Mouse (Mus musculus): ENCODE results near the gene AW549877.

AW549877 gene

GRCm38 (mm10) chr15:3982732-3983131, 12.8 kb downstream of the AW549877 start:
- DNase-seq: no peak

- no peak for DNase-seq
Observed at GRCm38 (mm10) chr15:3979871-3980270, 15.7 kb downstream of the AW549877 start.

- peak; percentile 85 for DNase-seq
Observed at GRCm38 (mm10) chr15:3979061-3979848, 16.3 kb downstream of the AW549877 start, which contains the start of gene Fbxo4. Fbxo4 (minus strand) TSS chr15:3979573.

GRCm38 (mm10) chr15:3978279-3978678, 17.3 kb downstream of the AW549877 start:
- DNase-seq: no peak

- DNase-seq: no peak
Observed at GRCm38 (mm10) chr15:3973300-3973699, 22.2 kb downstream of the AW549877 start.

- no peak for DNase-seq
Observed at GRCm38 (mm10) chr15:3970193-3970592, 25.4 kb downstream of the AW549877 start.

GRCm38 (mm10) chr15:3969743-3970142, 25.8 kb downstream of the AW549877 start:
- DNase-seq: no peak

- DNase-seq: peak; percentile 70
Observed at GRCm38 (mm10) chr15:3962251-3962650, 33.3 kb downstream of the AW549877 start.

- DNase-seq: peak; percentile 26
Observed at GRCm38 (mm10) chr15:3960094-3960493, 35.5 kb downstream of the AW549877 start.

GRCm38 (mm10) chr15:3957982-3958381, 37.6 kb downstream of the AW549877 start:
- peak; percentile 49 for DNase-seq

- no peak for DNase-seq
Observed at GRCm38 (mm10) chr15:3954971-3955370, 40.6 kb downstream of the AW549877 start.

GRCm38 (mm10) chr15:3938132-3938531, 57.4 kb downstream of the AW549877 start:
- DNase-seq: no peak

GRCm38 (mm10) chr15:3936056-3936455, 59.5 kb downstream of the AW549877 start:
- no peak for DNase-seq

- peak; percentile 33 for DNase-seq
Observed at GRCm38 (mm10) chr15:3933466-3933865, 62.1 kb downstream of the AW549877 start.
